Mouse (Mus musculus) retina, postnatal 1 day (tissue): ENCODE measurements at regions not wholly inside any gene's neighbourhood (a gene's known extent, or its start where the extent isn't known, plus 50 kb on each side); places are given as distances from the start of the nearest gene placed in this dataset.

Experiments used
- DNase-seq: peaks from one replicate; pipeline ENCODE4 v3.0.0-alpha.2; 2012

- no peak for DNase-seq
Observed at GRCm38 (mm10) chr5:116350761-116351160, 62.0 kb upstream of the Ccdc60 start.

GRCm38 (mm10) chr5:116342203-116342928 is 53.6 kb upstream of the Ccdc60 start:
- DNase-seq: peak; percentile 76

- DNase-seq: peak; percentile 77
Observed at GRCm38 (mm10) chr5:116339501-116339900, 50.7 kb upstream of the Ccdc60 start.
